Mouse (Mus musculus) lung, adult 2 months (tissue): ENCODE data around the gene Clic5. TPM values are rescaled to one million over a fixed set of nuclear protein-coding genes. Genes with fewer than 3 reads are reported as not detected.

Experiments
- DNase-seq: peaks from one replicate; pipeline ENCODE4 v3.0.0; 2022
- H3K4me1 ChIP-seq: fragments of 200-500 bp; 2 replicates; pipeline ENCODE4 v1.6.1; 2011; ENCODE audit warnings: low read length; ENCODE audit not compliant: control insufficient read depth, insufficient read depth
- H3K4me3 ChIP-seq: fragments of 200-500 bp; replicated peaks from 2 replicates; pipeline ENCODE3; 2011; ENCODE audit warnings: low read depth, mild to moderate bottlenecking, control low read depth, low read length; ENCODE audit errors: extremely low read depth
- CTCF ChIP-seq: fragments of 200-500 bp; IDR thresholded peaks from 2 replicates; pipeline ENCODE4 v1.5.1; 2011; ENCODE audit warnings: mild to moderate bottlenecking, low read length, control low read depth; ENCODE audit not compliant: insufficient read depth
- POLR2A ChIP-seq: fragments of 200-500 bp; IDR thresholded peaks from 2 replicates; pipeline ENCODE4 v1.6.1; 2011; ENCODE audit warnings: low read depth, mild to moderate bottlenecking, control low read depth, low read length, borderline replicate concordance; ENCODE audit errors: extremely low read depth
- WGBS: fragments of 180-500 bp; shearing (Covaris S2); methylation state at CpG from one replicate; pipeline ENCODE4 v1.1.7; 2018; 5-methylcytosine and 5-hydroxymethylcytosine counted together
- polyA plus RNA-seq: library from polyadenylated mRNA; depleted of rRNA; stranded (reverse); fragments of >200 nt; gene quantifications from 2 replicates; pipeline ENCODE4 v1.2.3, GENCODE M21; 2012; rRNA removed

The Clic5 gene
- polyA plus RNA-seq, 1 experiment: 122 TPM

DNA sequence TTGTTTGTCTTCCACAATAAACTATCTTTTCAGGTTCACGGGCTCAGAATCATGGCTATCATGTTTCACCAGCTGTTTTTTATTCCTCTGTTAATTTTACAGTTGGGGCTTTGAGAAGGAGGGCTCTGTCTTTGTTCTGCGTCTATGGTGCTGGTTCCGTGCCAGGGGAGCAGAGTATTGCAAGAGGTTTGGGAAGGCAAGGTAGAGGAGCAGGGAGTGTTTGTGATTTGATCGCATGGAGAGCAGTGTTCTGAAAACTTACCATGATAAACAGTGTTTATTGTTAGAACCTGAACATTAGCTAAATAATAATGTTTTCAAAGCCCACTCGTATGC, 139.7 kb downstream of the Clic5 start:
- H3K4me1 ChIP-seq: no peaks in the 10 kb centered on the region

More for the DNA sequence above, 139.7 kb downstream of the Clic5 start:
- no peak for DNase-seq
- TF ChIP-seq POLR2A: no peak
- TF ChIP-seq CTCF: no peak
- WGBS: 59% methylated on average over 5 of the region's 5 CpGs
- no peak overlapping the region for H3K4me3 ChIP-seq

Other genes with a start within 250 kb of the Clic5 start
- 24.5 and 38.7 TPM in 2 replicates for gene Enpp5, start 109.8 kb upstream of the Clic5 start, polyA plus RNA-seq
- gene Enpp4, start 82.8 kb upstream of the Clic5 start, polyA plus RNA-seq: 9.1 and 13.5 TPM in 2 replicates